Mouse (Mus musculus): Measurements from ENCODE around the gene Xlr3a.
"Not testable (repeated sequence)": the region's sequence is repeated elsewhere in the genome, so short reads cannot be mapped to it uniquely, and the experiment has no call there.

Xlr3a gene

GRCm38 (mm10) chrX:73096941-73097508 lies at the start of gene Xlr3a:
Gene Xlr3a (minus strand): TSS chrX:73097095.
- peak; percentile 44 for ATAC-seq (ENCODE audit: low TSS enrichment)

- peak; percentile 96 for ATAC-seq (ENCODE audit: low TSS enrichment)
Observed at GRCm38 (mm10) chrX:73143218-73143618, 46.3 kb upstream of the Xlr3a start.

DNA sequence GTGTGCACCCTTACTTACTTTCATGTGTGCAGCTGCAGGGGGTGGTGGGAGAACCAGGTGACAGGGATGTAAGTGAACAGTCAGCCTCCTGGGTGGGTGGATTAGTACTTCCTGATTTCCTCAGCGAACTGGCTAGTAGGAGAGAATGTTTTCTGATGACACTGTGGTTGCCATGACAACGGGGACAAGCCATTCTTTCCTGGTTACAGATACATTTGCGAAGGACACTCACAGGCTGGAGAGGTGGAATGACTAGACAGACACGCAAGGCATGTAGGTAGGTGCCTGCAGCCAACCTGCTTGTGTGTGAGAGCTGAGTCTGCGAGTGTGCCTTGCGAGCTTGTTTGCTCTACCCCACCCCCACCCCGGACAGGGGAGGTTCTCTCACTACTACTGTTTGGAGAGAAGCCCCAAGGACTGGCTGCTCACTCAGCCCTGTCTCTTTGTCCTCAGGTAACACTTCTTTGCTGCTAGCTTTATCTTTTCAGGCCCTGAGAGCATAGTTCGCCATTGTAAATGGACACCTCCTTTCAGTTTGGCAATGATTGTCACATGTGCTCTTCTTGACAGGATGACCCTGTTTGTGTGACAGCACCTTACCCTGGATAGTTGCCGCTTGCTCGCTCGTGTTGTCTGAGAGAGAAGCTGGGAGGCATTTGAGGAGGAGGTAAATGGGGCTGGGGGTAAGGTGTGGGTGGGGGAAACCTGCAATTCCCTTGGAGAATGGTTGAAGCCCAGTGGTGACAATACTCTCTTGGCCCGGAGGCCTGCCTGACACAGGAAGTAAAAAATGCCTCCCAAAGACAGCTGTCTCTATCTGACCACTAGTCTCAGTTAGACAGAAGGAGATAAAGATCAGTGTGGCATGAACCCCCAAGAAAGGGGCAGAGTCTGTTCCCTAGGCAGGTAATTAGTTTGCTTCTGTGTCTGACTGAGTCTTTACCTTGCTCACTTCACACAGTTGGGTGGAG lies 26.2 kb upstream of the Xlr3a start:
- peak; percentile 98 for ATAC-seq (ENCODE audit: low TSS enrichment)

DNA sequence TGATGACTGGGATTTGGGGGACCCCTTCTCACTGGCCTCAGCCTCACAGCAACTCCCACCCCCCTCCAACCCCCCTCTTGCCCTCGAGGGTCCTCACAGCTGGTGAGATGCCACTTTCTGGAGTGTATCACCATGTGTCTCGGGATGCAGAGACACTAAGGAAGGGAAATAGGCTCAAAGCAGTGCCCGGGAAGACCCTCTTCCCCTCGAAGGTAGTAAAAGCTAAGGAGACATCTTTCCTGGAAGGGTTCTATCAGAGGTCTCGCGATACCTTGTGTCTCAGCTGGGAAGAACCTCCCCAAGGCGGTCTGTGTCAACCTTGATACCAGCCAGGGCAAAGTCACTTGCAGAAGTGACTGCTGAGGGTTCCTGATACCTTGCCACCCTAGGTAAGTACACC lies 19.9 kb upstream of the Xlr3a start, which contains the start of gene Gm14685:
Gene Gm14685, plus strand, starts transcription at position 301 of the 400 bp plus-strand sequence.
- not testable (repeated sequence) for ATAC-seq (ENCODE audit: low TSS enrichment)

DNA sequence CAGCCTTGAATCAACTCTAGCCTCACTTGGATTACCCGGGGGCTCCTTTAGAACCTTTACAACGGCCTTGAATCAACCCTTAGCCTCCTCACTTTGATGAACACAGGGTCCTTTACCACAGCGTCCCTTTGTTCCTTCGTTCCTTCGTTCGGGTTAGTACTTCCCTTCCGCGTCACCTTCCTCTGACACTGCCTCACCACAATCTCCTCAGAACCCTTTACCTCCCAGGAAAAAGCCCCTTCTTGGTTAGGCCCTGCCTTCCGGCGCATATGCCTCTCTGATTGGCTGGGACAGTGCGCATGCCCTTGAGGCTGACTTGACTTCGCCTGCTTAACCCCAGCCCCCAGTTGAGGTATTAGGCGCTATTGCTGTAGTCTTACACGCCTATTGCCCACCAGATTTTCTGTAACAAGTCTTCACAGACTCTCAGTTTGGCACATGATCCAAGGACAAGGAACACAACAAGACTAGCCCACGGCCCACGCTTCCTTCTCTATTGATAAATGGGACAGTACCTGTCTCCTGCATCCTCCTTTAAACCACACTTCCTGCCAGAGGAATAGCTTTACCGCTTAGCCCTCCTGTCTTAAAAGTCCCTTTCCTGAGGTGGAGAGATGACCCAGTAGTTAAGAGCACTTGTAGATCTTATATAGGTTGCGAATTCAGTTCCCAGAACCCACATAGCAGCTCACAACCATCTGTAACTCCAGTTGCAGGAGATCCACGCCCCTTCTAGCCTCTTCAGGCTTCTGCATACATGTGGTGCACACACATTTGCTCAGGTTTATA lies 14.4 kb downstream of the Xlr3a start, which contains the start of gene Xlr4a:
Gene Xlr4a, minus strand, starts transcription at position 212 of the 789 bp plus-strand sequence.
- ATAC-seq (ENCODE audit: low TSS enrichment) = not testable (repeated sequence)

DNA sequence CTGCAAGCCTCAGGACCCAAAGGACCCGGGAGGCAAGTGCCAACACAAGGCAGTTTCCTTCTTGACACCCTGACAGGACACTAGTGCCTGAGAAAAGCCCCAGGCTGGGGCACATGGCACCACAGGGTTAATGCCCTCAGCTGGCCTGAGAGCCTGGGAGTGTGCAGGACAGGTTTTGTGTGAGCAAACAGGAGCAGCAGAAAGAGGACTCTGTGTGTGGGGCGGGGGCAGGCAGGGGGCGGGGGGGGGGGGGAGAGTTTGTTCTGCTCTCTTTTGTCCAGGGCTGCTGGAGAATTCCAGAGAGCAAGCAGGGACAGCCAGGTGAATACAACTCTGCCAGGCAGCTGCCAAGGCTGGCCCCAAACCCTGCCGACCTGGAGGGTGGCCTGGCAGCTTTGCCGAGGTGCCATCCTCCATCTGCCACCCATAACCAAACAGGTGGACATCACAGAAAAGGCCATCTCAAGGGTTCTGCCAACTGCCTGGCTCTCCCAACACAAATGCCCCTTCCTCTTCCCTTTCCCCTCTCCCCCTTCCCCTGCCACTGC lies 30.1 kb downstream of the Xlr3a start:
- not testable (repeated sequence) for ATAC-seq (ENCODE audit: low TSS enrichment)

DNA sequence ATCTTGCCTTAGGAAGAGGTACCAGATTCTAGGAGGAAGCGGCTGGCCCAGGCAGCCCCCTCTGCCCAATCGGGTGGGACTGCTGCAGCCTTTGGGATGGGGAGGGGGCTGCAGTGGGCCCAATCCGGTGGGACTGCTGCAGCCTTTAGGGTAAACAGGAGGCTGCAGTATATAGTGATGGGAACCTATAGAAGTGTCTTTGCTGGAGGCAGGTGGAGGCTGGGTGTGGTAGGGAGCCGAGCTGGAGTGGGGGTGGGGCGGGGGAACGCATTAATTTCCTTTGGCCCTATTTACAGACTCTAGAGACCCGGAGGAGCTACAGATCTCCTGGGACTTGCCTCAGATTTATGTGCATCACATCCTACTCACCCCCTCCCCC lies 32.5 kb downstream of the Xlr3a start, which contains the start of gene Pnma3:
Gene Pnma3, plus strand, starts transcription at position 373 of the 379 bp plus-strand sequence.
- peak; percentile 52 for ATAC-seq (ENCODE audit: low TSS enrichment)

- peak; percentile 81 for ATAC-seq (ENCODE audit: low TSS enrichment)
Observed at GRCm38 (mm10) chrX:73063512-73064414, 33.1 kb downstream of the Xlr3a start.

GRCm38 (mm10) chrX:73062323-73062722 lies 34.6 kb downstream of the Xlr3a start:
- ATAC-seq (ENCODE audit: low TSS enrichment) = no peak

- no peak for ATAC-seq (ENCODE audit: low TSS enrichment)
Observed at GRCm38 (mm10) chrX:73061528-73061927, 35.4 kb downstream of the Xlr3a start.

- peak; percentile 100 for ATAC-seq (ENCODE audit: low TSS enrichment)
Observed at GRCm38 (mm10) chrX:73053860-73054563, 42.9 kb downstream of the Xlr3a start.

DNA sequence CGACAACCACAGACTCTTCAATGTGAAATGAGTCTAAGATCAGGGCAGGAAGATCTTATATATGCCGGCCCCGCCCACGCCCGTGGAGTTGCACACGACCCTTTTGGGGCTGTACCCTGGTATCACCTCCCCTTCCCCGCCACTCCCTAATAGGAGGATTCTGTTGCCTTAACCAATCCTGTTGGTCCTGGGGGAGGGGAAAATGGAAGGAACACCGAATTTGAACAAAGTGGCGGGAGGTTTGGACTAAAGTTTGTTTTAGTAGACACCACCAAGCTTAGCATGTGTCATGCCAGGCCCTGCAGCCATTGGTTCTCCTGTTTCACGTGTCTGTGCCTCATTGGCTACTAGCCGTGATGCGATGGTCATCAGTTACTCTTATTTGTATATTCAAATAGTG lies 57.2 kb downstream of the Xlr3a start:
- ATAC-seq (ENCODE audit: low TSS enrichment) = no peak

GRCm38 (mm10) chrX:73038831-73039230 lies 58.1 kb downstream of the Xlr3a start:
- no peak for ATAC-seq (ENCODE audit: low TSS enrichment)

DNA sequence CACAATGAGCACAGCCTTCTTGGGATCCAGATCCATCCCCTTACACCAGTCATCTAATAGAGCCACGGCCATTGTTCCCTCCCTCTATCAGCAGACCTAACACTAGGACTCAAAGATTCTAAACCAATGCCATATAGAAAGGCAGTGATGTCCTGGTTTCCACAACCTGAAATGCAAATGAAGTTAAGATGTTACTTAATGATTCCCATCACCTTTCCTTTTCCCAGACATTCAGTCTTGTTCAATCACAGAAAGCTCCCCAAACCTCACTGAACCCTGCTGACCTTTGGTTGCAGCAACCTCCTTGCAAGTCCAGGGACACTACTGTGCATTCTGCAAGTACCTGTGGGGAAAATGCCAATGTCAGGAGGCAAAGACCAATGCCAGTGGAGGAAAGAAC lies 59.9 kb downstream of the Xlr3a start, which contains the start of gene Pnma5:
Gene Pnma5, minus strand, starts transcription at position 101 of the 400 bp plus-strand sequence.
- no peak for ATAC-seq (ENCODE audit: low TSS enrichment)
